Mouse (Mus musculus): ENCODE results near the gene Cabp4.
"Not testable (repeated sequence)": the region's sequence is repeated elsewhere in the genome, so short reads cannot be mapped to it uniquely, and the experiment has no call there.

Gene Cabp4

GRCm38 (mm10) chr19:4147022-4147405, 3.2 kb upstream of the Cabp4 start:
- no peak for DNase-seq (ENCODE audit: low spot score)

DNA sequence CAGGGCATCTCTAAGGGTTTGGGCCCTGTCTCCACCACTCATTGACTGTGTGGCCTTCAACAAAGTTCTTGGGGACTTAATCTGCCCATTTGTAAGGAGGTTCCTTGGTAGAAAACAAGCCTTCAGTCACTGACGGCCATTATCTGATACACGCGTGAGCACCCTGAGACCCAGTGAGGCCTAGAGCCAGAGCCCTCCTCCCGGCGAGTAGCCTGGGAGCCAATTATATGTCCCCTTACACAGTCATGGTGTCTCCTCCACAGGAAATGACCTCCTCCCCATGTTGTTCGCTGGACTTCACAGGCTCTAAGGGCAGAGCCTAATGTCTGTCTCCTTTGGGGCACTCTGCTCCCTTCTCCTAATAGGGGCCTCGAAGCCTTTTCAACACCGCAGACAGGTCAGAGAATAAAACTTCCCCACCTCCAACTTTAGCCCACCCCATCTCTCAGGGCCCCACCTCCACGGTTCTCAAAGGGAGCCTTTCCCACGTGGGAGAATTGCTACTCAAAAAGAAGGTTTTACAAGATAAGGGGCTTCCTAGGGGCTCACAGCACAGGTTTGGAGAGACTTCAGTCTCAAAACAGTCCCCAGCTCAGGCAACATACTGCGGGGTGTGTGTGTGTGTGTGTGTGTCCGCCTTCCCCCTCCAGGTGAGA, 2.7 kb upstream of the Cabp4 start:
- DNase-seq (ENCODE audit: low spot score), result no peak

GRCm38 (mm10) chr19:4145936-4146335, 2.1 kb upstream of the Cabp4 start:
- DNase-seq (ENCODE audit: low spot score), result no peak

DNA sequence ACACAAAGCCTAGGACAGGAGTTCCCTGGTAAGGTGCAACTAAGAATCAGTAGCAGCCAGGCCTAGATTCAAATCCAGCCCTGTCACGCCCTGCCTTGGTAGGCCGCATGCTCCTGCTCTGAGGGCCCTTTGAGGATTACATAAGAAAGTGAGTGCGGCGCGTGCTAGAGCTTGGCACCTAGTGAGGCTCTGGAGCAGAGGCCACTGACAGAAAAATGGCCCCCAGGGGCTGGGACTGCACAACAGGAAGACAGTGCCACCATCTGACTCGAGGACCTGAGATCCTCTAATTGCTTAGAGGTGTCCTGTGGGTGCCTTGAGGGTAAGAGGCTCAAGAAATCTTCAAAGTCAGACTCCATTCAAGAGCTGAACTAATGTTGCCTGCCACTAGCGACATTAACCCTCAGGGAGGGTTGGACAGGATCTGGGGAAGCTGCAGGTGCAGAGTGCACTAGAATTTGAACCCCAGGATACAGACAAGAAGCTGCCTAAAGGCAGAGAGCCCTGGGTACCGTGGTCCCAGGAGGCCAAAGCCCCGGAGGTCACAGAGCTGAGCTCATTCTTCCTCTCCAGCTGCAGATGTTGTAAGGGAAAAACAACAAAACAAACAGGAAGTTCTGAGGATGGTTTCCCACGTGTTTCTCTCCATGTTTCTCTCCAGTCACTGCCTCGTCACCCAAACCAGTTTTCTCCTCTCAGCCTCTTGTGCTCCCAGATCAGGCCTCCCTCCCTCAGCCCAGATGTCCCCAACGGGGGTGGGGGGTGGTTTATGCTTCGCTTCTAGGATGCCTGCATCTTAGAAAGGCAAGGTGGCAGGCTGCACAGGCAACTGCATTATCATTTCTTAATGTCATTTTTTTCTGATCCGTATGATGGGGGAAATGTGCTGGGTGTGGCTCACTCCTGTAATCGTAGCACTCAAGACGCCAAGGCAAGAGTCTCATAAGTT, 991 bp upstream of the Cabp4 start:
- no peak for DNase-seq (ENCODE audit: low spot score)

DNA sequence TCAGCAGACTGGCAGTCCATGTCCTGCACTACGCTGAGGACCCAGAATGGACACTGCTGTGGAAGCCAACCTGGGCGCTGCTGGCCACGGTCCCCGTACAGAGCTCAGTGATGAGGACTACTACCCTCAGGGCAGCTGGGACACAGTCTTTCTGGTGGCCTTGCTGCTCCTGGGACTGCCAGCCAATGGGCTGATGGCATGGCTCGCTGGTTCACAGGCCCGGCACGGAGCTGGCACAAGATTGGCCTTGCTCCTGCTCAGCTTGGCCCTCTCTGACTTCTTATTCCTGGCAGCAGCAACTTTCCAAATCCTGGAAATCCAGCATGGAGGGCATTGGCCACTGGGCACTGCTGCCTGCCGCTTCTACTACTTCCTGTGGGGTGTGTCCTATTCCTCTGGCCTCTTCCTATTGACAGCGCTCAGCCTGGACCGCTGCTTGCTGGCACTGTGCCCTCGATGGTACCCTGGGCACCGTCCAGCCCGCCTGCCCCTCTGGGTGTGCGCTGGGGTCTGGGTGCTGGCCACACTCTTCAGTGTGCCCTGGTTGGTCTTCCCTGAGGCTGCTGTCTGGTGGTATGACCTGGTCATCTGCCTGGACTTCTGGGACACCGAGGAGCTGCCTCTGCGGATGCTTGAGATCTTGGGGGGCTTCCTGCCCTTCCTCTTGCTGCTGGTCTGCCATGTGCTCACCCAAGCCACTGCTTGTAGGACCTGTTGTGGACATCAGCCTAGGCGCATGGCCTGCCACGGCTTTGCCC, 1.2 kb downstream of the Cabp4 start:
- no peak for DNase-seq (ENCODE audit: low spot score)

- no peak for DNase-seq (ENCODE audit: low spot score)
Measured at GRCm38 (mm10) chr19:4140147-4140546, 3.7 kb downstream of the Cabp4 start.

- DNase-seq (ENCODE audit: low spot score), result no peak
Measured at GRCm38 (mm10) chr19:4139446-4139845, 4.4 kb downstream of the Cabp4 start, which contains the start of gene Gpr152. Gene Gpr152, plus strand, starts transcription at chr19:4139787.

DNA sequence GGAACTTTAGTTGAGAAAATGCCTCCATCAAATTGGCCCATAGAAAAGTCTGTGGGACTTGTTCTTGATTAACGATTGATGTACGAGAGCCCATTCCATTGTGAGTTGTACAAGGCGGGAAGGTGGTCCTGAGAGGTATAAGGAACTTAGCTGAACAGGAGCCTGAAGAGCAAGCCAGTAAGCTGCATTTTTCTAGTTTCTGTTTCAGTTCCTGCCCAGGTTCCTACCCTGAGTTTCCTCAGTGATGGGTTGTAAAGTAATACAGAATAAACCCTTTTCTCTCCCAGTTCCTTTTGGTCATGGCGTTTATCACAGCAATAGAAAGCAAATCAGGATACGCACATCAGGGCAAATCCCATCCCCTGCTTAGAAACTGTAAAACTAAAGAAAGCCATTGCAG, 5.9 kb downstream of the Cabp4 start:
- DNase-seq (ENCODE audit: low spot score), result no peak

DNA sequence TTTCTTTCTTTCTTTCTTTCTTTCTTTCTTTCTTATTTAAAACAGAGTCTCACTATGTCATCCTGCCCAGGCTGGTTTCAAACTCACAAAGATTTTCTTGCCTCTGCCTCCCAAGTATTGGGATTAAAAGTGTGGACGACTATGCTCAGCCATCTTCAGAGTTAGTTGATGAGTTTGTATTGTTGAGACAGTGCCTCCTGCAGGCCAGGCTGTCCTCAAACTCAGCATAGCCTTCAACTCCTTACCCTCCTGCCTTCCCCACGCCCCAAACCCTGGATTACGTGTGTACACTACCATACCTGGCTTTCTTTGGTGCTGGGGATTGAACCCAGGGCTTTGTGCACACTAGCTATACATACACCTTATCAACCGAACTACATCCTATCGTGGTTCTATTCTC, 7.4 kb downstream of the Cabp4 start:
- no peak for DNase-seq (ENCODE audit: low spot score)

DNA sequence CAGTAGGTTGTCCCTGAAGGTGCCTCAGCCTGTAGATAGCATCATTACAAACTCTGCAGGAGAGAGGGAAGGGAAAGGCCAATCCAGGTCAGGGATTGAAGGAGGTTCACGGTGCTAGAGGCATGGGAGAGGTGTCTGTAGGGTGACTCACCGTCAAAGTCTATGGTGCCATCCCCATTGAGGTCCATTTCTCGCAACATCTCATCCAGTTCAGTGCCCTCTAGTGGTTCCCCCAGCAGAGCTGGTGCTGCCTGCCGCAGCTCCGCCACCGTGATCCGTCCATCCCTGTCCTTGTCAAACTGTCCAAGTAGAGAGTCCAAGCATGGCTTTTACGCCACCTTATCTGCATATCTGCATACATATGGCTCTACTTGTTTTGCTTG, 7.9 kb downstream of the Cabp4 start:
- DNase-seq (ENCODE audit: low spot score), result not testable (repeated sequence)

GRCm38 (mm10) chr19:4135229-4135962, 8.4 kb downstream of the Cabp4 start:
- not testable (repeated sequence) for DNase-seq (ENCODE audit: low spot score)

- DNase-seq (ENCODE audit: low spot score), result no peak
Measured at GRCm38 (mm10) chr19:4134354-4134753, 9.5 kb downstream of the Cabp4 start.

- no peak for DNase-seq (ENCODE audit: low spot score)
Measured at GRCm38 (mm10) chr19:4131768-4132167, 12.1 kb downstream of the Cabp4 start.

DNA sequence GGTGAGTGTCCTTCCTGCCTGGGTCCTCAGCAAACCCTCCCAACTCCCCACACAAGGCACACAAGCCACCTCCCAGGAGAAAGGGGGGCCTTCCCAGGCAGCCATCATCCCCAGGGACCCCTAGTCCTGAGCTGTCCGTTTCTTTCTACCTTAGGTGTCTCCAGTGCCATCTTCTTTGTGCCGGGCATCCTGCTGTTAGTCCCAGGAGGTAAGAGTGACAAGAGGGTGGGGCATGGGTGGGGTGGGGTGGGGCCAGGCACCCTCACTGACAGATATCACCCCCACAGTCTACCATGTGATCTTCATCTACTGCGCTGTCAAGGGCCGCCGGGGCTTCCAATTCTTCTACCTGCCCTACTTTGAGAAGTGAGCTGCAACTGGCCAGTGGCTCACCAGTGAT, 12.8 kb downstream of the Cabp4 start:
- DNase-seq (ENCODE audit: low spot score), result no peak

DNA sequence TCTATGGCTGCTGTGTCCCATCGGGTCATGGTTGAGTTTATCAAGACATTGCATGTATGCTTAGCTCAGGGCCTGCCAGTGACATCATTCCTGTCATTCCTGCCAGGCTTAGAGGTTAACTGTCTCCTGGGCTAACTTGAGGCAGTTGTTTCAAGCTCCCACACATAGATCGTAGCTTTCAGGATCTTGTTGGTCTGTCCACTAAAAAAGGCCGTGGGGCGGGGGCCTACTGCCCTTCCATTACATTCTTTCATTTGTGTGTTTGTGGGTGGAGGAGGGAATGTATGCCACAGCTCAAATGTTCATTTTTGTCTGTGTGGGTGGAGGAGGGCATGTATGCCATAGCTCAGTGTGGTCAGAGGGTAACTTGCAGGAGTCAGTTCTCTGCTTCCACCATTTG, 13.7 kb downstream of the Cabp4 start:
- DNase-seq (ENCODE audit: low spot score), result no peak

GRCm38 (mm10) chr19:4129462-4129861, 14.4 kb downstream of the Cabp4 start:
- DNase-seq (ENCODE audit: low spot score), result no peak

- DNase-seq (ENCODE audit: low spot score), result no peak
Measured at GRCm38 (mm10) chr19:4126759-4127495, 16.9 kb downstream of the Cabp4 start.

DNA sequence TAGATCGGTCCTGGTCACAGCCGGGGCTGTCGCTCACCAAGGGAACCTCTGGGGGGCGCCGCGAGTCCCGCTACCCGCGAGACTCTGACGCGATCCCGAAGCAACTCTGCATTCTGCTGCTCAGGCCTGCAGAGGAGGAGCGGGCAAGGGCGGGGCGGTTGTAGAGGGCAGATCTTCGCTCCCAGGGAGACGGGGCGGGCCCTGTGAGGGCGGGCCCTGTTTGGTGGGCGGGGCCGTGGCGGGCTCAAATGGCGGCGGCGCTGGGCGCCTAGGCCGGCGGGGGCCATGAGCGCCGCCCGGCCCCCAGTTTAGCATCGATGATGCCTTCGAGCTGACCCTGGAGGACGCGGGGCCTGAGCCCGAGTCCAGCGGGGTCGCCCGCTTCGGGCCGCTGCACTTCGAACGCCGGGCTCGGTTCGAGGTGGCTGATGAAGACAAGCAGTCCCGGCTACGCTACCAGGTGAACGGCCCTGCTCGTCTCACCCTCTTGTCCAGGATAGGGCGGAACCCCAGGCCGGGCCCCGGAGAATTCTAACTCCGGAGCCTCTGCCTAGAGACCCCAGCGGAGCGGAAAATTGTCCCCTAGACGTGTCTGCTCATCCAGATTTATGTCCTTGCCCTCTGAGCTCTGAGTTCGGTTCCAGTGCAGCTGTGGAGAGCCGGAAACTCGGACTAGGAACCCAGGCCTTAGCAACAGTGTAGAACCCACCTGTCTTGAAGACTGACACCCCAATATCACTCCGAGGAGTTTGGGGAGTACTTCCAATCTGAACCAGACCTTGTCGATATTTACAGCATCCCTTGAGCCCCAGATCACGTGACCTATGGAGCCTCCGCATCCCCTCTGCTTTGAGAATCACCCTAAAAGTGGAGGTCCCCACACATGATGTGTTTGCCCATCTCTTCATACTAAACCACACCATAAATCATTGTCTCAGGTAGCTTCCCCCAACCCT, 17.8 kb downstream of the Cabp4 start, which contains the start of gene Aip:
TSS of gene Aip (minus strand) at position 118 of the 956 bp plus-strand sequence.
- DNase-seq (ENCODE audit: low spot score), result peak; percentile 93

DNA sequence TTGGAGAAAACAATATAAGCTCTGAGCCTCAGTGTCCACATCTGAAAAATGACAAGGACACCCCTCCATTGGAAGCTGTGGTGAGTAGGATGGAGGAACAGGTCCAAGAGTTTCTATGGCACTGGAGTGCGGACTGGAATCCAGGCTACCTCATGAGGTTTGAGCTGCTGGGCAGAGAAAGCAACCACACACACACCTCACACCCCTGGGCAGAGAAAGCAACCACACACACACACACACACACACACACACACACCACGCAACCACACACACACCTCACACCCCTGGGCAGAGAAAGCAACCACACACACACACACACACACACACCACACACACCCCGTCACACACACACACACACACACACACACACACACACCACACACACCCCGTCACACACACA, 18.6 kb downstream of the Cabp4 start:
- DNase-seq (ENCODE audit: low spot score), result not testable (repeated sequence)

DNA sequence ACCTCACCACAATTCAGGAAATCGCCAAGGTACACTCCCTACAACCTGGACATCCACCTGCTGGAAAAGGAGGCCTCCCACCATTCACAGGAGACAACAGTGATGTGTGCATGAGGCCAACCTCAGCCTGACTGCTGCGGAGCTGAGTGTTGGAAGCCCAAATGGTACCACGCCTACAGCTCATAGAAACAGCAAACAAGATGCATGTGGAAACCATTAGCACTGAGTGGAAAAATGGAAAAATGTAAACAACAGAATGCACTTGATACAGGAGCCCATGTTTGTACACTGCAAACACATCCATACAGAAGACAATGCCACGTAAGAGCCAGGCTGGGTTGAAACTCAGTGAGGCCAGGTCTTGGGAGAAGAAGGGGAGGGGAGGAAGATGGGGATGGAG, 19.4 kb downstream of the Cabp4 start:
- no peak for DNase-seq (ENCODE audit: low spot score)
